Mouse (Mus musculus) myocyte (in vitro differentiated cells): ENCODE results near the gene Abt1.

ENCODE experiments used
- CEBPB ChIP-seq: IDR thresholded peaks from 2 replicates; pipeline ENCODE4 v1.6.1; 2011; ENCODE audit warnings: mild to moderate bottlenecking, moderate library complexity; ENCODE audit not compliant: poor library complexity, insufficient read depth, severe bottlenecking
- E2F4 ChIP-seq: IDR thresholded peaks from one replicate; pipeline ENCODE4 v1.6.1; 2011; ENCODE audit warnings: mild to moderate bottlenecking, control low read depth, moderate library complexity; ENCODE audit not compliant: insufficient read depth
- MAX ChIP-seq: IDR thresholded peaks from one replicate; pipeline ENCODE4 v1.6.1; 2011; ENCODE audit warnings: low read depth, mild to moderate bottlenecking, control low read depth
- MYOD1 ChIP-seq, 3 experiments: IDR thresholded peaks; one replicate each; pipeline ENCODE4 v1.6.1; 2011; ENCODE audit warnings: control low read depth in 2 of 3, low read depth in 2 of 3, mild to moderate bottlenecking in 2 of 3, moderate library complexity in 1 of 3; ENCODE audit not compliant: insufficient read length in 2 of 3, control insufficient read depth in 1 of 3
- MYOG ChIP-seq, 3 experiments: IDR thresholded peaks; one replicate each; pipeline ENCODE4 v1.6.1; 2011; ENCODE audit warnings: control low read depth in 2 of 3, low read depth in 2 of 3, mild to moderate bottlenecking in 2 of 3; ENCODE audit not compliant: insufficient read length in 2 of 3, control insufficient read depth in 1 of 3, insufficient read depth in 1 of 3
- POLR2A ChIP-seq: IDR thresholded peaks from one replicate; pipeline ENCODE4 v1.6.1; 2011; ENCODE audit warnings: low read depth, mild to moderate bottlenecking, control low read depth, moderate library complexity; ENCODE audit not compliant: insufficient read length
- POLR2AphosphoS2 ChIP-seq: IDR thresholded peaks from one replicate; pipeline ENCODE4 v1.6.1; 2011; ENCODE audit warnings: low read depth, control low read depth; ENCODE audit not compliant: insufficient read length
- REST ChIP-seq: IDR thresholded peaks from one replicate; pipeline ENCODE4 v1.6.1; 2011; ENCODE audit warnings: mild to moderate bottlenecking, control low read depth, moderate library complexity; ENCODE audit not compliant: insufficient read depth, insufficient read length
- SRF ChIP-seq: IDR thresholded peaks from one replicate; pipeline ENCODE4 v1.6.1; 2011; ENCODE audit warnings: low read depth; ENCODE audit not compliant: control insufficient read depth, insufficient read length
- TCF12 ChIP-seq: IDR thresholded peaks from one replicate; pipeline ENCODE4 v1.6.1; 2011; ENCODE audit warnings: mild to moderate bottlenecking, control low read depth; ENCODE audit not compliant: poor library complexity, insufficient read depth, severe bottlenecking
- TCF3 ChIP-seq: IDR thresholded peaks from one replicate; pipeline ENCODE4 v1.6.1; 2011; ENCODE audit warnings: low read depth, control low read depth; ENCODE audit not compliant: insufficient read length
- USF1 ChIP-seq: IDR thresholded peaks from one replicate; pipeline ENCODE4 v1.6.1; 2011; ENCODE audit warnings: low read depth, mild to moderate bottlenecking, control low read depth, moderate library complexity

DNA sequence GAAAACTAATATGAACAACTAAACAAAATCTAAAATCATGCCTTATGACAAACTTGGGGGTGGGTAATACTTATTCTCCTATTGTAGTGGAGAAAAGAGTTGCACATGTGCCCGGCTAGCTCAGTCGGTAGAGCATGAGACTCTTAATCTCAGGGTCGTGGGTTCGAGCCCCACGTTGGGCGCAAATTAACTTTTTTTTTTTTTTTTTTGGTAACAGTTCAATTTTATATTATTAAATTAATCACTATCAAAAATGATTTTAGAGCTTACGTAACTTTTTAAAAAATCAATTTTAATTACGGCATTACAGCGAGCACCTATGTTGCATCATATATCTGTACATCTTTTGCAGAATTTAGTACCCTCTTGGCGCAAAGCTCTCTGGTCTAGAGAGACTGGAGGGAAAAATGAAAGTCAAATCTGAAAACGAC, 12.6 kb upstream of the Abt1 start:
- TF ChIP-seq MAX: no peak
- no peak for TF ChIP-seq POLR2A
- TF ChIP-seq MYOD1 (IDR thresholded peaks at IDR 0.05; ENCODE audit: control insufficient read depth in 1 of 3, insufficient read length in 2 of 3, low read depth in 2 of 3): no peak
- TF ChIP-seq MYOG (IDR thresholded peaks at IDR 0.05; ENCODE audit: control insufficient read depth in 1 of 3, insufficient read depth in 1 of 3, insufficient read length in 2 of 3, low read depth in 2 of 3): no peak
- 0 out of 2 replicates have a peak, but pooled peaks have one; percentile 6 for TF ChIP-seq CEBPB
- TF ChIP-seq REST: no peak
- TF ChIP-seq SRF: no peak
- TF ChIP-seq TCF12: no peak
- TF ChIP-seq USF1: no peak
- no peak for TF ChIP-seq POLR2AphosphoS2
- TF ChIP-seq E2F4: no peak
- no peak for TF ChIP-seq TCF3
